Mouse (Mus musculus): ENCODE data around the gene Akap13. TPM values are rescaled to one million over a fixed set of nuclear protein-coding genes. Genes with fewer than 3 reads are reported as not detected.

Gene Akap13
- polyA plus RNA-seq, 1 experiment from 2014 or later, result 69.8 TPM

- Histone ChIP-seq H3K9ac (ENCODE audit: low read depth, low read length) (no peak overlapping the region), H3K9me3 (ENCODE audit: control insufficient read depth, low read length) (no peaks in the 10 kb centered on the region), H3K4me1 (ENCODE audit: control insufficient read depth, insufficient read depth, low read length) (peaks cover 26% of the 10 kb centered on the region), H3K27me3 (ENCODE audit: control insufficient read depth, insufficient read depth, low read length) (no peaks in the 10 kb centered on the region), H3K4me2 (replicated peaks; ENCODE audit: low read depth, low read length) (no peak overlapping the region), H3K36me3 (ENCODE audit: control insufficient read depth, insufficient read depth, low read length) (no peaks in the 10 kb centered on the region), H3K27ac (ENCODE audit: low read depth, low read length) (no peak overlapping the region), H3K4me3 (ENCODE audit: low read length) (no peak overlapping the region)
- ATAC-seq (ENCODE audit: low FRiP score, low TSS enrichment), result no peak
Measured at GRCm38 (mm10) chr7:75553667-75554045, 98.3 kb downstream of the Akap13 start.

- no peak overlapping the region for H3K4me2 ChIP-seq (replicated peaks; ENCODE audit: low read depth, low read length)
- H3K9ac ChIP-seq (ENCODE audit: low read depth, low read length), result no peak overlapping the region
- no peak overlapping the region for H3K27ac ChIP-seq (ENCODE audit: low read depth, low read length)
- H3K27me3 ChIP-seq (ENCODE audit: control insufficient read depth, insufficient read depth, low read length), result no peaks in the 10 kb centered on the region
- H3K9me3 ChIP-seq (ENCODE audit: control insufficient read depth, low read length), result no peaks in the 10 kb centered on the region
- no peaks in the 10 kb centered on the region for H3K36me3 ChIP-seq (ENCODE audit: control insufficient read depth, insufficient read depth, low read length)
- no peak overlapping the region for H3K4me3 ChIP-seq (ENCODE audit: low read length)
- no peak for ATAC-seq (ENCODE audit: low FRiP score, low TSS enrichment)
- peaks cover 29% of the 10 kb centered on the region for H3K4me1 ChIP-seq (ENCODE audit: control insufficient read depth, insufficient read depth, low read length)
Measured at GRCm38 (mm10) chr7:75554065-75554464, 98.7 kb downstream of the Akap13 start.

- ATAC-seq (ENCODE audit: low FRiP score, low TSS enrichment), result no peak
- Histone ChIP-seq H3K27ac (ENCODE audit: low read depth, low read length) (no peak overlapping the region), H3K4me2 (replicated peaks; ENCODE audit: low read depth, low read length) (no peak overlapping the region), H3K27me3 (ENCODE audit: control insufficient read depth, insufficient read depth, low read length) (no peaks in the 10 kb centered on the region), H3K9me3 (ENCODE audit: control insufficient read depth, low read length) (no peaks in the 10 kb centered on the region), H3K36me3 (ENCODE audit: control insufficient read depth, insufficient read depth, low read length) (no peaks in the 10 kb centered on the region), H3K4me3 (ENCODE audit: low read length) (no peak overlapping the region), H3K9ac (ENCODE audit: low read depth, low read length) (no peak overlapping the region), H3K4me1 (ENCODE audit: control insufficient read depth, insufficient read depth, low read length) (peaks cover 34% of the 10 kb centered on the region)
- 56% methylated on average over 6 of the region's 6 CpGs for WGBS
Measured at GRCm38 (mm10) chr7:75555940-75556339, 100.6 kb downstream of the Akap13 start.

GRCm38 (mm10) chr7:75558225-75558624, 102.9 kb downstream of the Akap13 start:
- no peak overlapping the region for H3K9ac ChIP-seq (ENCODE audit: low read depth, low read length)
- ATAC-seq (ENCODE audit: low FRiP score, low TSS enrichment), result peak; percentile 51; the same call in 1 of the 2 replicates
- no peak overlapping the region for H3K4me3 ChIP-seq (ENCODE audit: low read length)
- peaks cover 29% of the 10 kb centered on the region for H3K4me1 ChIP-seq (ENCODE audit: control insufficient read depth, insufficient read depth, low read length)
- no peaks in the 10 kb centered on the region for H3K9me3 ChIP-seq (ENCODE audit: control insufficient read depth, low read length)
- no peaks in the 10 kb centered on the region for H3K36me3 ChIP-seq (ENCODE audit: control insufficient read depth, insufficient read depth, low read length)
- WGBS, result 43% methylated on average over 1 of the region's 1 CpGs
- no peaks in the 10 kb centered on the region for H3K27me3 ChIP-seq (ENCODE audit: control insufficient read depth, insufficient read depth, low read length)
- H3K4me2 ChIP-seq (replicated peaks; ENCODE audit: low read depth, low read length), result no peak overlapping the region
- H3K27ac ChIP-seq (ENCODE audit: low read depth, low read length), result peak overlapping the region; percentile 24; the same call in 1 of the 2 replicates

GRCm38 (mm10) chr7:75559119-75559518, 103.8 kb downstream of the Akap13 start:
- Histone ChIP-seq H3K4me2 (replicated peaks; ENCODE audit: low read depth, low read length) (no peak overlapping the region), H3K27me3 (ENCODE audit: control insufficient read depth, insufficient read depth, low read length) (no peaks in the 10 kb centered on the region), H3K36me3 (ENCODE audit: control insufficient read depth, insufficient read depth, low read length) (no peaks in the 10 kb centered on the region), H3K4me3 (ENCODE audit: low read length) (no peak overlapping the region), H3K4me1 (ENCODE audit: control insufficient read depth, insufficient read depth, low read length) (peaks cover 24% of the 10 kb centered on the region), H3K27ac (ENCODE audit: low read depth, low read length) (no peak overlapping the region), H3K9ac (ENCODE audit: low read depth, low read length) (no peak overlapping the region), H3K9me3 (ENCODE audit: control insufficient read depth, low read length) (no peaks in the 10 kb centered on the region)
- WGBS, result 31% methylated on average over 4 of the region's 4 CpGs
- no peak for ATAC-seq (ENCODE audit: low FRiP score, low TSS enrichment)

- WGBS, result 90% methylated on average over 4 of the region's 4 CpGs
- Histone ChIP-seq H3K9me3 (ENCODE audit: control insufficient read depth, low read length) (no peaks in the 10 kb centered on the region), H3K36me3 (ENCODE audit: control insufficient read depth, insufficient read depth, low read length) (no peaks in the 10 kb centered on the region), H3K4me2 (replicated peaks; ENCODE audit: low read depth, low read length) (no peak overlapping the region), H3K4me3 (ENCODE audit: low read length) (no peak overlapping the region), H3K9ac (ENCODE audit: low read depth, low read length) (no peak overlapping the region), H3K4me1 (ENCODE audit: control insufficient read depth, insufficient read depth, low read length) (peaks cover 24% of the 10 kb centered on the region), H3K27ac (ENCODE audit: low read depth, low read length) (no peak overlapping the region), H3K27me3 (ENCODE audit: control insufficient read depth, insufficient read depth, low read length) (no peaks in the 10 kb centered on the region)
- ATAC-seq (ENCODE audit: low FRiP score, low TSS enrichment), result no peak
Measured at GRCm38 (mm10) chr7:75559915-75560314, 104.6 kb downstream of the Akap13 start.

- Histone ChIP-seq H3K4me1 (ENCODE audit: control insufficient read depth, insufficient read depth, low read length) (peaks cover 23% of the 10 kb centered on the region), H3K4me3 (ENCODE audit: low read length) (no peak overlapping the region), H3K27me3 (ENCODE audit: control insufficient read depth, insufficient read depth, low read length) (no peaks in the 10 kb centered on the region), H3K9me3 (ENCODE audit: control insufficient read depth, low read length) (no peaks in the 10 kb centered on the region), H3K9ac (ENCODE audit: low read depth, low read length) (no peak overlapping the region), H3K4me2 (replicated peaks; ENCODE audit: low read depth, low read length) (no peak overlapping the region), H3K36me3 (ENCODE audit: control insufficient read depth, insufficient read depth, low read length) (no peaks in the 10 kb centered on the region), H3K27ac (ENCODE audit: low read depth, low read length) (no peak overlapping the region)
- no peak for ATAC-seq (ENCODE audit: low FRiP score, low TSS enrichment)
- 94% methylated on average over 2 of the region's 2 CpGs for WGBS
Measured at GRCm38 (mm10) chr7:75560566-75560965, 105.2 kb downstream of the Akap13 start.

GRCm38 (mm10) chr7:75561134-75561533, 105.8 kb downstream of the Akap13 start:
- H3K36me3 ChIP-seq (ENCODE audit: control insufficient read depth, insufficient read depth, low read length), result no peaks in the 10 kb centered on the region
- no peaks in the 10 kb centered on the region for H3K27me3 ChIP-seq (ENCODE audit: control insufficient read depth, insufficient read depth, low read length)
- H3K27ac ChIP-seq (ENCODE audit: low read depth, low read length), result no peak overlapping the region
- peaks cover 21% of the 10 kb centered on the region for H3K4me1 ChIP-seq (ENCODE audit: control insufficient read depth, insufficient read depth, low read length)
- ATAC-seq (ENCODE audit: low FRiP score, low TSS enrichment), result no peak
- no peaks in the 10 kb centered on the region for H3K9me3 ChIP-seq (ENCODE audit: control insufficient read depth, low read length)
- H3K9ac ChIP-seq (ENCODE audit: low read depth, low read length), result no peak overlapping the region
- no peak overlapping the region for H3K4me2 ChIP-seq (replicated peaks; ENCODE audit: low read depth, low read length)
- WGBS, result 98% methylated on average over 1 of the region's 1 CpGs
- no peak overlapping the region for H3K4me3 ChIP-seq (ENCODE audit: low read length)

- WGBS, result 63% methylated on average over 4 of the region's 4 CpGs
Measured at GRCm38 (mm10) chr7:75568276-75568675, 112.9 kb downstream of the Akap13 start.

More at GRCm38 (mm10) chr7:75568276-75568675, 112.9 kb downstream of the Akap13 start:
- Histone ChIP-seq H3K4me2 (replicated peaks; ENCODE audit: low read depth, low read length) (no peak overlapping the region), H3K27ac (ENCODE audit: low read depth, low read length) (no peak overlapping the region), H3K27me3 (ENCODE audit: control insufficient read depth, insufficient read depth, low read length) (no peaks in the 10 kb centered on the region), H3K4me1 (ENCODE audit: control insufficient read depth, insufficient read depth, low read length) (peaks cover 5% of the 10 kb centered on the region; the same call in 1 of the 2 replicates), H3K4me3 (ENCODE audit: low read length) (no peak overlapping the region), H3K36me3 (ENCODE audit: control insufficient read depth, insufficient read depth, low read length) (peaks cover 8% of the 10 kb centered on the region; the same call in 1 of the 2 replicates), H3K9me3 (ENCODE audit: control insufficient read depth, low read length) (no peaks in the 10 kb centered on the region), H3K9ac (ENCODE audit: low read depth, low read length) (no peak overlapping the region)
- ATAC-seq (ENCODE audit: low FRiP score, low TSS enrichment), result no peak
